Mouse (Mus musculus) limb, embryonic 13.5 days (tissue): ENCODE measurements at regions not wholly inside any gene's neighbourhood (a gene's known extent, or its start where the extent isn't known, plus 50 kb on each side); places are given as distances from the start of the nearest gene placed in this dataset.

ENCODE experiments used
- ATAC-seq: fragments of 200-750 bp; cut with Nextera tagmentation; 2 replicates; pipeline ENCODE4 v1.8.0; 2017; ENCODE audit warnings: low read depth, moderate number of reproducible peaks, moderate TSS enrichment; ENCODE audit not compliant: low FRiP score
- H3K27ac ChIP-seq: fragments of 300-500 bp; sonication (generic); 2 replicates; pipeline ENCODE4 v1.5.1; 2015; ENCODE audit warnings: inconsistent platforms, mild to moderate bottlenecking, moderate library complexity
- H3K27me3 ChIP-seq: fragments of 300-500 bp; sonication (generic); 2 replicates; pipeline ENCODE4 v1.6.1; 2015; ENCODE audit warnings: mild to moderate bottlenecking, inconsistent platforms
- H3K36me3 ChIP-seq: fragments of 300-500 bp; sonication (generic); 2 replicates; pipeline ENCODE4 v1.6.1; 2015; ENCODE audit warnings: inconsistent platforms, mild to moderate bottlenecking, moderate library complexity
- H3K4me1 ChIP-seq: fragments of 300-500 bp; sonication (generic); 2 replicates; pipeline ENCODE4 v1.6.1; 2015; ENCODE audit warnings: inconsistent platforms
- H3K4me2 ChIP-seq: fragments of 300-500 bp; sonication (generic); replicated peaks from 2 replicates; pipeline ENCODE4 v1.6.1; 2015; ENCODE audit warnings: inconsistent platforms, mild to moderate bottlenecking, moderate library complexity
- H3K4me3 ChIP-seq: fragments of 300-500 bp; sonication (generic); 2 replicates; pipeline ENCODE4 v1.5.1; 2015; ENCODE audit warnings: moderate library complexity, mild to moderate bottlenecking, inconsistent platforms
- H3K9ac ChIP-seq: fragments of 300-500 bp; sonication (generic); 2 replicates; pipeline ENCODE4 v1.6.1; 2015; ENCODE audit warnings: mild to moderate bottlenecking, inconsistent platforms
- H3K9me3 ChIP-seq: fragments of 300-500 bp; sonication (generic); 2 replicates; pipeline ENCODE4 v1.6.1; 2016; ENCODE audit warnings: inconsistent platforms
- WGBS: fragments of 180-500 bp; shearing (Covaris S2); methylation state at CpG from one replicate; pipeline ENCODE4 v1.1.7; 2015; 5-methylcytosine and 5-hydroxymethylcytosine counted together

DNA sequence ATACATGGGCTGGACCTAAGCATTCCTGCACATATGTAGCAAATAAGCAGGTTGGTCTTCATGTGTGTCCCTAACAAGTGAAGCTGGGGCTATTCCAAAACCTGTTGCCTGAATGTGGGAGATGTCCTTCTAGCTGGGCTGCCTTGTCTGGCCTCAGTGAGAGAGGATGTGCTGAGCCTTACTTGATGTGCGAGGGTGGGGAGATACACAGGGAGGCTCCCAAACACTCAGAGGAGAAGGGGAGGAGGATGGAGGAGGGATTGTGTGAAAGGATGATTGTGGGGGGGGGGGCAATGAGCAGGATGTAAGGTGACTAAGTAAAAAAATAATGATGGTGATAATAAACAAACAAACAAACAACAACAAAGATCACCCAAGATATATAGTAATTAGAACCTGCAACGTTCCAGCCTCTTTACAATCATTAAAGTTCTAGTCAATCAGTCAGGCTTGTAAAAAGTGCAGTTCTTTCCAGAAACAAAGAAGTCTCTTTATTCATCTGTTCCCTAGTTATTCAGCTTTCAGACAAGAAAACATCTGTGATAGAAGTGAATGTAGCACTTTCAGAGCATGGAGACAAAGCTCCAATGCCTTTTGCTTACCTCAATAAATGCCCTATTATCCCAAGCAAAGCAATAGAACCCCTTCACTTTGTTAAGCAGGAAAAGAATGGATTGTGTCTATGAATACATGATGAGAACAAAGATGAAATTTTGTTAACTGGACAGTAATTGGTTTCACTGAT is 1261.1 kb downstream of the Pla2g4a start:
- 46% methylated on average over 2 of the region's 2 CpGs for WGBS
- Histone ChIP-seq H3K4me3 (no peak overlapping the region), H3K9ac (no peak overlapping the region), H3K36me3 (no peaks in the 10 kb centered on the region), H3K9me3 (no peaks in the 10 kb centered on the region), H3K27ac (no peak overlapping the region), H3K4me2 (no peak overlapping the region), H3K27me3 (no peaks in the 10 kb centered on the region), H3K4me1 (no peaks in the 10 kb centered on the region)
- no peak for ATAC-seq

DNA sequence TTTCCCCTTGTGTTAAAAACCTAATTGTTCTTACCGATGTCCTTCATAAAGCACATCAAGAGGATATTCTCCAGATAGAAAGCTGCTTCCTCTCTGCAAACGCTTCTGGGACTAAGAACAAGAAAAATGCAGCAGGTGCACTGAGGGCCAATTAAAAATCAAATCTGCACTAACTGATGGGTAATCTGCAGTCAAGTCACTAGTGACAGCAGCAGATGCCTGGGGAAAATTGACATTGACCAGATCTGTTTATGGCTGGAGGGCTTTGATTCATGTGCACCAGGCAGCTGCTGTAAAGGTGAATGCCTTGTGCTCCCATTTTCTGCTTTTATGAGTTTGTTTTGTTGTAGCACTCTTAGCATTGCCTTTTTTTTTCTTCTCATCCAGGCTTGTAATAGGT is 1271.0 kb downstream of the Pla2g4a start:
- Histone ChIP-seq H3K4me1 (no peaks in the 10 kb centered on the region), H3K4me2 (no peak overlapping the region), H3K9me3 (no peaks in the 10 kb centered on the region), H3K9ac (no peak overlapping the region), H3K4me3 (no peak overlapping the region), H3K27me3 (no peaks in the 10 kb centered on the region), H3K36me3 (no peaks in the 10 kb centered on the region), H3K27ac (no peak overlapping the region)
- 67% methylated on average over 2 of the region's 2 CpGs for WGBS
- ATAC-seq = no peak

DNA sequence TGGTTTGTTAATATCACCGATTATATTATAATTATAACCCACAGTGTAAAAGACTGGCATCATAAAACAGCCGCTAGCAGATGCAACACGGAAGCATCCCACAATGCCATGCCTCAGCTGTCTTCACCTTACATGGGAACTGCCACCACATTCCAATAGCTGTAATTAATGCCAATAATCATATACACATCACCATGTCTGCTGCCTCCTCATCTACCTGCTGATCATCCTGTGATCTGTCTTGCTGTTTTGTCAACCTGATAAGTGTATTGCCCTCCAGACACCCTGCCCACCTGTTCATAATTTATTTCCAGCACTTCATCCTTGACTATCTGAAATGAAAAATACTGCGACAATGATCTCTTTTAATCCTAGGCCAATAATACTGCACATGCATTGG is 1271.5 kb downstream of the Pla2g4a start:
- H3K4me3 ChIP-seq = no peak overlapping the region
- H3K4me1 ChIP-seq = no peaks in the 10 kb centered on the region
- no peak overlapping the region for H3K9ac ChIP-seq
- H3K27ac ChIP-seq = no peak overlapping the region
- H3K36me3 ChIP-seq = no peaks in the 10 kb centered on the region
- ATAC-seq = no peak
- no peaks in the 10 kb centered on the region for H3K9me3 ChIP-seq
- no peaks in the 10 kb centered on the region for H3K27me3 ChIP-seq
- WGBS = 86% methylated on average over 4 of the region's 4 CpGs
- H3K4me2 ChIP-seq = no peak overlapping the region

DNA sequence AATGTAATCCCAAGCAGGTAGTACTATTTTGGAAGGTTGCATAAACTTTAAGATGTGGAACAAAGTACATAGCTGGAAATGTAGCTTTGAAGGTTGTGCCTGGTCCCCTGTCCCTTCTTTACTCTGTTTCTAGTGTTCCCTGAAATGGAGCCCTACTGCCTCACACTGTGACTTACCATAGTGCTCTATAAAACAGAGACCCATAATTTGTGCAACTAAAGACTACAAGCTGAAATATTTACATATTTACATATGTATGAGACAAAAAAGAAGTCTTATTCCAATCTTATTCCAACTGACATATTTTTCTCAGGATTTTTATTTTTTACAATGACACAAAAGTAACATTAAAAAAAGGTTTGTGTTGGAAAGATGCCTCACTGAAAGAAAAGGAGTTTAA is 1285.6 kb downstream of the Pla2g4a start:
- ATAC-seq = no peak

DNA sequence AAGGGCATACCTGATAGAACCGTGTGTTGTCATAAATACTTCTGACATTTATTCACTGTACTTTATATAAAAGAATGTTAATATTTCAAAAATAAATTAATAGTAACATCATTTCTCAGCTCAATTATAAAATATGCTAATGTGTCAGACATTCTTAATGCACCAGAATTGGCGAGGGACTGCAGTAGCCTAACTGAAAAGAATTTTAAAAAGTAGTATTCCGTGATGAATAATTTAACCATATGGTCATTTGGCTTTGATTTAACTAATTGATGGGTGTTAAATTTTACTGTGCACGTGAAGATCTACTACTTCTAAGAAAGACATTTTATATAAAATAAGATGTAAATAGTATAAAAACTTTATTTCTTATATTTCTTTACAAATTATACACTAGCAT is 1296.7 kb downstream of the Pla2g4a start:
- WGBS = 64% methylated on average over 4 of the region's 4 CpGs
- no peaks in the 10 kb centered on the region for H3K9me3 ChIP-seq
- H3K4me1 ChIP-seq = no peaks in the 10 kb centered on the region
- no peak overlapping the region for H3K4me2 ChIP-seq
- H3K27ac ChIP-seq = no peak overlapping the region
- no peak overlapping the region for H3K4me3 ChIP-seq
- no peak for ATAC-seq
- H3K36me3 ChIP-seq = no peaks in the 10 kb centered on the region
- H3K9ac ChIP-seq = no peak overlapping the region
- no peaks in the 10 kb centered on the region for H3K27me3 ChIP-seq

More for the DNA sequence above, 1285.6 kb downstream of the Pla2g4a start:
- no peaks in the 10 kb centered on the region for H3K9me3 ChIP-seq
- H3K4me2 ChIP-seq = no peak overlapping the region
- H3K9ac ChIP-seq = no peak overlapping the region
- no peaks in the 10 kb centered on the region for H3K27me3 ChIP-seq
- H3K4me3 ChIP-seq = no peak overlapping the region
- H3K4me1 ChIP-seq = no peaks in the 10 kb centered on the region
- no peak overlapping the region for H3K27ac ChIP-seq
- H3K36me3 ChIP-seq = no peaks in the 10 kb centered on the region

DNA sequence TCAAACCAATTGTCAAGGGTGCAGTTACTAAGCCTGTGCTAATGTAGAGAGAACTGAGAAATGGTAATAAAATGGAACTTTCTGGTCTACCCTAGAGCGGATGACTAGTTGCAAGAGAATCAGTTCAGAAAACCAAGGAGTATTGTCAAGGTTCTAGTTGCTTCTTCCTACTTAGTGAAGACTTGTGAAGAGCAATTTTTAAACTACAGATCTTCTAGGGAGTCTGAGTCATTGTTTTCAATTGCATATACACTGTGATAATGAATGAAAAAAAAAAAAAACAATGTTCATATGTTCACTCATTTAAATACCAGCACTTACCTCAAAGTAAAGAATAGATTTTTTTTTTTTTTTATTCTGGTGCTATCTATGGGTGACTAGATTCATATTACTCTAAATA is 1304.1 kb downstream of the Pla2g4a start:
- H3K9ac ChIP-seq = no peak overlapping the region
- no peak overlapping the region for H3K4me3 ChIP-seq
- no peak overlapping the region for H3K27ac ChIP-seq
- whole genome bisulfite sequencing = 77% methylated on average over 1 of the region's 1 CpGs
- no peaks in the 10 kb centered on the region for H3K9me3 ChIP-seq
- H3K27me3 ChIP-seq = no peaks in the 10 kb centered on the region
- H3K4me1 ChIP-seq = no peaks in the 10 kb centered on the region
- no peaks in the 10 kb centered on the region for H3K36me3 ChIP-seq
- H3K4me2 ChIP-seq = no peak overlapping the region
- ATAC-seq = no peak
